Mouse (Mus musculus) MEL (cell line): Measurements from ENCODE around the gene Tnpo1. TPM values are rescaled to one million over a fixed set of nuclear protein-coding genes. Genes with fewer than 3 reads are reported as not detected.

Source experiments
- DNase-seq: peaks from one replicate; pipeline ENCODE4 v3.0.0; 2011; ENCODE audit warnings: low read depth, low spot score
- H3K27ac ChIP-seq: 2 replicates; pipeline ENCODE4 v1.5.1; 2012; ENCODE audit warnings: low read depth, mild to moderate bottlenecking, control low read depth, low read length, moderate library complexity; ENCODE audit not compliant: control insufficient read depth
- H3K27me3 ChIP-seq, 2 experiments: fragments of 150-350 bp in 1 of 2; sonication (generic) in 1 of 2; 2 replicates each; pipeline ENCODE4 v1.6.1; 2012; ENCODE audit warnings: low read length in 2 of 2, mild to moderate bottlenecking in 2 of 2, improper control_type of control experiment in 1 of 2, moderate library complexity in 1 of 2; ENCODE audit not compliant: insufficient read depth in 2 of 2, control insufficient read depth in 1 of 2
- H3K36me3 ChIP-seq, 2 experiments: 2 replicates each; pipeline ENCODE4 v1.6.1; 2012 to 2014; ENCODE audit warnings: low read length in 2 of 2, improper control_type of control experiment in 1 of 2, inconsistent platforms in 1 of 2, mild to moderate bottlenecking in 1 of 2; ENCODE audit not compliant: insufficient read depth in 2 of 2, control insufficient read depth in 1 of 2
- H3K4me1 ChIP-seq, 2 experiments: fragments of 150-350 bp in 1 of 2; sonication (generic) in 1 of 2; 2 replicates each; pipeline ENCODE4 v1.6.1; 2012; ENCODE audit warnings: low read length in 2 of 2, improper control_type of control experiment in 1 of 2, mild to moderate bottlenecking in 1 of 2; ENCODE audit not compliant: insufficient read depth in 2 of 2, control insufficient read depth in 1 of 2
- H3K4me3 ChIP-seq, 2 experiments: fragments of 150-350 bp in 1 of 2; sonication (generic) in 1 of 2; 2 replicates each; pipeline ENCODE4 v1.5.1; 2012; ENCODE audit warnings: low read depth in 2 of 2, low read length in 2 of 2, mild to moderate bottlenecking in 2 of 2, moderate library complexity in 2 of 2, control low read depth in 1 of 2, improper control_type of control experiment in 1 of 2; ENCODE audit not compliant: control insufficient read depth in 1 of 2, insufficient read depth in 1 of 2
- H3K79me2 ChIP-seq: 2 replicates; pipeline ENCODE4 v1.6.1; 2012; ENCODE audit warnings: mild to moderate bottlenecking, low read length, moderate library complexity; ENCODE audit not compliant: control insufficient read depth, poor library complexity, insufficient read depth
- H3K9ac ChIP-seq: 2 replicates; pipeline ENCODE4 v1.6.1; 2012; ENCODE audit warnings: low read depth, mild to moderate bottlenecking, control low read depth, low read length, moderate library complexity; ENCODE audit not compliant: control insufficient read depth, poor library complexity, severe bottlenecking
- H3K9me3 ChIP-seq: fragments of 150-350 bp; sonication (generic); replicated peaks from 2 replicates; pipeline ENCODE4 v1.6.1; 2012; ENCODE audit warnings: mild to moderate bottlenecking, low read length, improper control_type of control experiment, moderate library complexity; ENCODE audit not compliant: insufficient read depth
- CTCF ChIP-seq, 3 experiments: IDR thresholded peaks in 2 of 3; conservative IDR thresholded peaks in 1 of 3; 2 replicates each; pipeline ENCODE4 v1.5.1; 2011 to 2012; ENCODE audit warnings: low read length in 3 of 3, low read depth in 2 of 3, mild to moderate bottlenecking in 2 of 3, improper control_type of control experiment in 1 of 3, inconsistent platforms in 1 of 3, mixed read lengths in 1 of 3, moderate library complexity in 1 of 3; ENCODE audit not compliant: control insufficient read depth in 1 of 3, insufficient read depth in 1 of 3, poor library complexity in 1 of 3, severe bottlenecking in 1 of 3
- E2F4 ChIP-seq: IDR thresholded peaks from 2 replicates; pipeline ENCODE4 v1.6.1; 2011; ENCODE audit warnings: low read depth, low read length, improper control_type of control experiment, borderline replicate concordance
- ELF1 ChIP-seq: IDR thresholded peaks from 2 replicates; pipeline ENCODE4 v1.6.1; 2014; ENCODE audit warnings: low read depth, mild to moderate bottlenecking, inconsistent platforms, low read length, improper control_type of control experiment, moderate library complexity
- EP300 ChIP-seq, 2 experiments: IDR thresholded peaks; 2 replicates each; pipeline ENCODE4 v1.6.1; 2011; ENCODE audit warnings: improper control_type of control experiment in 2 of 2, low read length in 2 of 2, low read depth in 1 of 2, mild to moderate bottlenecking in 1 of 2
- ETS1 ChIP-seq: IDR thresholded peaks from 2 replicates; pipeline ENCODE4 v1.6.1; 2012; ENCODE audit warnings: low read depth, mild to moderate bottlenecking, inconsistent platforms, low read length, improper control_type of control experiment, moderate library complexity
- GABPA ChIP-seq: IDR thresholded peaks from 2 replicates; pipeline ENCODE4 v1.6.1; 2012; ENCODE audit warnings: low read depth, mild to moderate bottlenecking, inconsistent platforms, low read length, improper control_type of control experiment, moderate library complexity
- GATA1 ChIP-seq: IDR thresholded peaks from 2 replicates; pipeline ENCODE4 v1.6.1; 2011; ENCODE audit warnings: low read depth, low read length, improper control_type of control experiment
- KAT2A ChIP-seq: conservative IDR thresholded peaks from 2 replicates; pipeline ENCODE4 v1.6.1; 2012; ENCODE audit warnings: low read depth, low read length, improper control_type of control experiment, inconsistent platforms
- MAX ChIP-seq: IDR thresholded peaks from 2 replicates; pipeline ENCODE4 v1.6.1; 2011; ENCODE audit warnings: low read length, improper control_type of control experiment
- MYC ChIP-seq: IDR thresholded peaks from 2 replicates; pipeline ENCODE4 v1.6.1; 2011; ENCODE audit warnings: low read depth, mild to moderate bottlenecking, low read length, improper control_type of control experiment, moderate library complexity
- NELFE ChIP-seq: IDR thresholded peaks from 2 replicates; pipeline ENCODE4 v1.6.1; 2011; ENCODE audit warnings: low read depth, low read length, improper control_type of control experiment
- NRF1 ChIP-seq: IDR thresholded peaks from 2 replicates; pipeline ENCODE4 v1.6.1; 2014; ENCODE audit warnings: low read depth, mild to moderate bottlenecking, inconsistent platforms, low read length, improper control_type of control experiment, moderate library complexity; ENCODE audit not compliant: poor library complexity, insufficient read depth, severe bottlenecking
- POLR2A ChIP-seq, 2 experiments: IDR thresholded peaks; 2 replicates each; pipeline ENCODE4 v1.6.1; 2011 to 2012; ENCODE audit warnings: low read length in 2 of 2, mild to moderate bottlenecking in 2 of 2, control low read depth in 1 of 2, improper control_type of control experiment in 1 of 2, low read depth in 1 of 2, moderate library complexity in 1 of 2; ENCODE audit not compliant: control insufficient read depth in 1 of 2, insufficient read depth in 1 of 2, poor library complexity in 1 of 2
- POLR2AphosphoS5 ChIP-seq: IDR thresholded peaks from 2 replicates; pipeline ENCODE4 v1.6.1; 2012; ENCODE audit warnings: low read depth, borderline replicate concordance, mild to moderate bottlenecking, inconsistent platforms, low read length, moderate library complexity, mixed read lengths
- TAL1 ChIP-seq: IDR thresholded peaks from 2 replicates; pipeline ENCODE4 v1.6.1; 2012; ENCODE audit warnings: mild to moderate bottlenecking, inconsistent platforms, low read length, moderate library complexity, mixed read lengths
- TBP ChIP-seq: IDR thresholded peaks from 2 replicates; pipeline ENCODE4 v1.8.0; 2011; ENCODE audit warnings: low read depth, low read length, improper control_type of control experiment
- TCF12 ChIP-seq: IDR thresholded peaks from 2 replicates; pipeline ENCODE4 v1.6.1; 2014; ENCODE audit warnings: low read depth, mild to moderate bottlenecking, inconsistent platforms, low read length, improper control_type of control experiment, moderate library complexity
- UBTF ChIP-seq: IDR thresholded peaks from 2 replicates; pipeline ENCODE4 v1.6.1; 2012; ENCODE audit warnings: low read depth, mild to moderate bottlenecking, inconsistent platforms, low read length, improper control_type of control experiment, moderate library complexity, borderline replicate concordance; ENCODE audit not compliant: insufficient read depth
- ZC3H11A ChIP-seq: IDR thresholded peaks from 2 replicates; pipeline ENCODE4 v1.6.1; 2012; ENCODE audit warnings: low read depth, mild to moderate bottlenecking, inconsistent platforms, low read length, improper control_type of control experiment
- ZNF384 ChIP-seq: IDR thresholded peaks from 2 replicates; pipeline ENCODE4 v1.6.1; 2012; ENCODE audit warnings: low read depth, mild to moderate bottlenecking, inconsistent platforms, low read length, improper control_type of control experiment
- polyA plus RNA-seq, 2 experiments: library from polyadenylated mRNA; stranded (reverse) in 1 of 2; unstranded in 1 of 2; fragments of >175 nt in 1 of 2; fragments of >200 nt in 1 of 2; gene quantifications; 2 replicates each; pipeline versions ENCODE4 v1.2.1 to v1.2.4; 2012; ENCODE audit warnings: low replicate concordance in 2 of 2, low read depth in 1 of 2; ENCODE audit not compliant: insufficient read length in 2 of 2, insufficient read depth in 1 of 2, missing spikeins in 1 of 2
- total RNA-seq: library from RNA; depleted of rRNA; stranded (reverse); fragments of 300-350 nt; gene quantifications from 2 replicates; pipeline ENCODE4 v1.2.3, GENCODE M21; 2012

The Tnpo1 gene
- total and polyA plus RNA-seq, 3 experiments, result 48.0 to 123 (median 89.6) TPM

- no peak for TF ChIP-seq CTCF (IDR thresholded peaks at IDR 0.05 in 2 of 3, conservative IDR thresholded peaks at IDR 0.05 in 1 of 3; ENCODE audit: control insufficient read depth in 1 of 3, insufficient read depth in 1 of 3, low read depth in 2 of 3, low read length in 3 of 3, poor library complexity in 1 of 3, severe bottlenecking in 1 of 3)
- no peak for TF ChIP-seq POLR2AphosphoS5
- TF ChIP-seq TAL1, result no peak
- TF ChIP-seq GABPA, result no peak
- no peak for TF ChIP-seq E2F4
- no peak for TF ChIP-seq MYC
- no peak for TF ChIP-seq ETS1
- no peak for TF ChIP-seq KAT2A
- no peak for TF ChIP-seq EP300 (IDR thresholded peaks at IDR 0.05; ENCODE audit: low read depth in 1 of 2, low read length in 2 of 2)
- TF ChIP-seq POLR2A (IDR thresholded peaks at IDR 0.05; ENCODE audit: control insufficient read depth in 1 of 2, insufficient read depth in 1 of 2, low read depth in 1 of 2, low read length in 2 of 2, poor library complexity in 1 of 2), result no peak
- no peak for TF ChIP-seq TBP
- TF ChIP-seq GATA1, result no peak
- no peak for TF ChIP-seq ELF1
- TF ChIP-seq, all 39 proteins: peak for 0
- H3K36me3 ChIP-seq, result peaks cover 0 to 2% of the 10 kb centered on the region in 2 experiments; a peak in 1 of 4 replicates
- no peaks in the 10 kb centered on the region for H3K4me1 ChIP-seq
- no peak overlapping the region for H3K4me3 ChIP-seq
- DNase-seq, result no peak
- H3K9ac ChIP-seq, result no peak overlapping the region
- no peaks in the 10 kb centered on the region for H3K9me3 ChIP-seq
- H3K79me2 ChIP-seq, result no peaks in the 10 kb centered on the region
- no peak overlapping the region for H3K27ac ChIP-seq
- no peaks in the 10 kb centered on the region for H3K27me3 ChIP-seq
Measured at GRCm38 (mm10) chr13:98834199-98834598, 92.0 kb downstream of the Tnpo1 start.

- Histone ChIP-seq H3K9ac (no peak overlapping the region), H3K9me3 (no peaks in the 10 kb centered on the region), H3K36me3 (no peaks in the 10 kb centered on the region), H3K4me1 (no peaks in the 10 kb centered on the region), H3K79me2 (no peaks in the 10 kb centered on the region), H3K27ac (no peak overlapping the region), H3K27me3 (no peaks in the 10 kb centered on the region), H3K4me3 (no peak overlapping the region)
- DNase-seq, result peak; percentile 49
- TF ChIP-seq ZNF384, result no peak
- no peak for TF ChIP-seq CTCF (IDR thresholded peaks at IDR 0.05 in 2 of 3, conservative IDR thresholded peaks at IDR 0.05 in 1 of 3; ENCODE audit: control insufficient read depth in 1 of 3, insufficient read depth in 1 of 3, low read depth in 2 of 3, low read length in 3 of 3, poor library complexity in 1 of 3, severe bottlenecking in 1 of 3)
- TF ChIP-seq NRF1, result no peak
- no peak for TF ChIP-seq KAT2A
- TF ChIP-seq ZC3H11A, result no peak
- TF ChIP-seq POLR2A (IDR thresholded peaks at IDR 0.05; ENCODE audit: control insufficient read depth in 1 of 2, insufficient read depth in 1 of 2, low read depth in 1 of 2, low read length in 2 of 2, poor library complexity in 1 of 2), result no peak
- TF ChIP-seq UBTF, result no peak
- no peak for TF ChIP-seq MAX
- TF ChIP-seq NELFE, result no peak
- no peak for TF ChIP-seq TAL1
- TF ChIP-seq TCF12, result no peak
Measured at GRCm38 (mm10) chr13:98832451-98833450, 93.4 kb downstream of the Tnpo1 start.
